Mouse (Mus musculus) C2C12 (cell line): ENCODE data around the gene Tomm34. TPM values are rescaled to one million over a fixed set of nuclear protein-coding genes. Genes with fewer than 3 reads are reported as not detected.
"Not testable (repeated sequence)": the region's sequence is repeated elsewhere in the genome, so short reads cannot be mapped to it uniquely, and the experiment has no call there.

Source experiments
- H3K27me3 ChIP-seq: one replicate; pipeline ENCODE4 v1.6.1; 2011; ENCODE audit not compliant: control insufficient read depth, insufficient read depth, insufficient read length
- H3K36me3 ChIP-seq: one replicate; pipeline ENCODE4 v1.6.1; 2011; ENCODE audit not compliant: control insufficient read depth, insufficient read depth
- H3K4me3 ChIP-seq: one replicate; pipeline ENCODE4 v1.5.1; 2011; ENCODE audit warnings: mild to moderate bottlenecking, control low read depth; ENCODE audit not compliant: poor library complexity, insufficient read depth, severe bottlenecking
- H3K79me2 ChIP-seq: one replicate; pipeline ENCODE4 v1.6.1; 2011; ENCODE audit not compliant: control insufficient read depth, insufficient read depth
- H3K79me3 ChIP-seq: one replicate; pipeline ENCODE4 v1.6.1; 2011; ENCODE audit warnings: low read depth, control low read depth
- H3ac ChIP-seq: one replicate; pipeline ENCODE3; 2011; ENCODE audit warnings: low read depth; ENCODE audit not compliant: control insufficient read depth, insufficient read length
- CEBPB ChIP-seq: IDR thresholded peaks from one replicate; pipeline ENCODE4 v1.6.1; 2011; ENCODE audit warnings: low read depth, mild to moderate bottlenecking, control low read depth, moderate library complexity
- CTCF ChIP-seq: IDR thresholded peaks from one replicate; pipeline ENCODE4 v1.5.1; 2011; ENCODE audit not compliant: control insufficient read depth, insufficient read depth, insufficient read length
- FOSL1 ChIP-seq: IDR thresholded peaks from one replicate; pipeline ENCODE4 v1.8.0; 2011; ENCODE audit warnings: mild to moderate bottlenecking, low read length; ENCODE audit not compliant: poor library complexity, insufficient read depth, severe bottlenecking
- MAX ChIP-seq: IDR thresholded peaks from one replicate; pipeline ENCODE4 v1.6.1; 2011; ENCODE audit warnings: mild to moderate bottlenecking, control low read depth
- MYOD1 ChIP-seq: IDR thresholded peaks from one replicate; pipeline ENCODE4 v1.6.1; 2011; ENCODE audit warnings: low read depth; ENCODE audit not compliant: control insufficient read depth, insufficient read length
- MYOG ChIP-seq: IDR thresholded peaks from one replicate; pipeline ENCODE4 v1.6.1; 2011; ENCODE audit not compliant: control insufficient read depth, insufficient read length; ENCODE audit errors: extremely low read depth
- USF1 ChIP-seq: IDR thresholded peaks from one replicate; pipeline ENCODE4 v1.6.1; 2011; ENCODE audit warnings: low read depth, mild to moderate bottlenecking, control low read depth, moderate library complexity
- polyA plus RNA-seq: library from polyadenylated mRNA; unstranded; fragments of >200 nt; fragmentation: generic; extraction: Trizol; gene quantifications from one replicate; pipeline ENCODE4 v1.2.1, GENCODE M21; 2012; ENCODE audit warnings: missing spikeins

Tomm34 gene
- polyA plus RNA-seq, 1 experiment = 19.3 TPM

DNA sequence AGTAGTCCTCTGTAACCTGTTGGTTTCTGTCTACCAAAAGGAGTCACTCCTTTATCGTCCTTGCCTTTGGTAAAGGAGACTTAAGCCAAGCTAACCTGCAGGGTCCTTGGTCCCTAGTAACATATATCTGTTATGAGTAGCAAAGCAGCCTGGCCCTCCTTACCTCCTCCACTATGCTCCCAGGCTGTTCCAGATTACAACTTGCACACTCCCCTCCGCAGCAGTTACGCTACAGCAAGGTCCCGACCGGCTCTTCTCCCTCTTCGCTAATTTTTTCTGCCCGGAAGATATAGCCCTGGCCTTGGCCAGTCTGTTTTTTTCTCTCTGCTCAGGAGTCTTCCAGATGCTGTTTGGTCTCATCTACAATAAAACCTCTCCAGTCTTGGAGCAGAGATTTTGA, 2.2 kb upstream of the Tomm34 start:
- H3ac ChIP-seq = no peak overlapping the region
- H3K36me3 ChIP-seq = peaks cover 6% of the 10 kb centered on the region
- TF ChIP-seq CTCF (no peak), MYOG (no peak), MAX (no peak)
- no peak overlapping the region for H3K4me3 ChIP-seq
- peaks cover 50% of the 10 kb centered on the region for H3K79me3 ChIP-seq
- no peaks in the 10 kb centered on the region for H3K27me3 ChIP-seq
- H3K79me2 ChIP-seq = peaks cover 70% of the 10 kb centered on the region

- H3K27me3 ChIP-seq = no peaks in the 10 kb centered on the region
- H3K79me3 ChIP-seq = peaks cover 48% of the 10 kb centered on the region
- H3K36me3 ChIP-seq = peaks cover 9% of the 10 kb centered on the region
- TF ChIP-seq MYOG (no peak), CEBPB (no peak), FOSL1 (no peak), CTCF (no peak)
- no peak overlapping the region for H3ac ChIP-seq
- peaks cover 70% of the 10 kb centered on the region for H3K79me2 ChIP-seq
- no peak overlapping the region for H3K4me3 ChIP-seq
These were observed 1.1 kb upstream of the Tomm34 start for GRCm38 (mm10) chr2:164072109-164072508.

DNA sequence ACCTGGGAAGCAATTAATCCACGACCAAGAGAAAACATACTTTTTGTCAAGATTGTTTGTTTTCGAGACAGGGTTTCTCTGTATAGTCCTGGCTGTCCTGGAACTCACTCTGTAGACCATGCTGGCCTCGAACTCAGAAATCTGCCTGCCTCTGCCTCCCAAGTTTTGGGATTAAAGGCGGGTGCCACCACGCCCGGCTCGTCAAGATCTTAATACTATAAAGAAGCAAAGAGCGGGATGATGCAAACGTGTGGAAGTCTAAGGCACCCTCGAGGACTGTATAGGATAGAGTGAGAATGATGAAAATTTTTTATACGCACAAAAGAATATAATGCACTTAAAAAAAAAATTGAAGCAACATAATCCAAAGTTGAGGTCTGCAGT, 460 bp upstream of the Tomm34 start:
- Histone ChIP-seq H3K36me3 (peaks cover 14% of the 10 kb centered on the region), H3K79me2 (peaks cover 70% of the 10 kb centered on the region), H3K79me3 (peaks cover 48% of the 10 kb centered on the region)
- H3K4me3 ChIP-seq, H3K27me3 ChIP-seq, H3ac ChIP-seq: not testable (repeated sequence)

GRCm38 (mm10) chr2:164070142-164070764, 716 bp downstream of the Tomm34 start, which contains the start of gene Stk4:
TSS of gene Stk4 (plus strand) at chr2:164070322.
- Histone ChIP-seq H3ac (peak within 1 kb of the TSS; percentile 92), H3K79me2 (peaks cover 65% of the 10 kb centered on the region), H3K36me3 (peaks cover 26% of the 10 kb centered on the region), H3K79me3 (peaks cover 40% of the 10 kb centered on the region), H3K4me3 (peak within 1 kb of the TSS; percentile 79), H3K27me3 (no peaks in the 10 kb centered on the region)
- TF ChIP-seq MAX (no peak), MYOG (no peak), MYOD1 (no peak), CTCF (no peak), CEBPB (no peak), USF1 (no peak), FOSL1 (no peak)

GRCm38 (mm10) chr2:164059634-164060235, 11.2 kb downstream of the Tomm34 start:
- H3K79me3 ChIP-seq = no peaks in the 10 kb centered on the region
- H3K79me2 ChIP-seq = no peaks in the 10 kb centered on the region
- H3K36me3 ChIP-seq = peaks cover 83% of the 10 kb centered on the region
- H3K27me3 ChIP-seq = no peaks in the 10 kb centered on the region
- H3K4me3 ChIP-seq = no peak overlapping the region
- TF ChIP-seq MYOD1 = no peak
- no peak overlapping the region for H3ac ChIP-seq

- Histone ChIP-seq H3K79me2 (no peaks in the 10 kb centered on the region), H3K4me3 (no peak overlapping the region), H3K27me3 (no peaks in the 10 kb centered on the region), H3ac (no peak overlapping the region), H3K79me3 (no peaks in the 10 kb centered on the region), H3K36me3 (peaks cover 68% of the 10 kb centered on the region)
- TF ChIP-seq CEBPB = no peak
- TF ChIP-seq MAX = no peak
- TF ChIP-seq MYOD1 = no peak
- TF ChIP-seq USF1 = no peak
- TF ChIP-seq MYOG = no peak
- no peak for TF ChIP-seq CTCF
- no peak for TF ChIP-seq FOSL1
These were observed 16.3 kb downstream of the Tomm34 start for GRCm38 (mm10) chr2:164054671-164055070.
